Mouse (Mus musculus) CH12.LX (cell line): ENCODE measurements around the gene Gm20441. TPM values are rescaled to one million over a fixed set of nuclear protein-coding genes. Genes with fewer than 3 reads are reported as not detected.

ENCODE experiments used
- DNase-seq: peaks from one replicate; pipeline ENCODE4 v3.0.0-alpha.2; 2013; ENCODE audit errors: extremely low read depth
- H3K27ac ChIP-seq: 2 replicates; pipeline ENCODE4 v1.5.1; 2012; ENCODE audit warnings: low read depth, mild to moderate bottlenecking, control low read depth, moderate library complexity; ENCODE audit not compliant: insufficient read depth
- H3K27me3 ChIP-seq: replicated peaks from 2 replicates; pipeline ENCODE3; 2012; ENCODE audit warnings: inconsistent platforms
- H3K36me3 ChIP-seq, 2 experiments: replicated peaks in 1 of 2; 2 replicates each; pipeline versions ENCODE3 to v1.6.1; 2012; ENCODE audit warnings: inconsistent platforms in 1 of 2, low read length in 1 of 2, mild to moderate bottlenecking in 1 of 2, mixed read lengths in 1 of 2, moderate library complexity in 1 of 2; ENCODE audit not compliant: control insufficient read depth in 1 of 2, insufficient read depth in 1 of 2
- H3K4me1 ChIP-seq, 2 experiments: 2 replicates each; pipeline ENCODE4 v1.6.1; 2012; ENCODE audit warnings: inconsistent platforms in 1 of 2, moderate library complexity in 1 of 2; ENCODE audit not compliant: insufficient read depth in 2 of 2, control insufficient read depth in 1 of 2
- H3K4me2 ChIP-seq: 2 replicates; pipeline ENCODE4 v1.6.1; 2012; ENCODE audit warnings: low read depth, mild to moderate bottlenecking, control low read depth; ENCODE audit not compliant: poor library complexity, insufficient read depth, severe bottlenecking
- H3K4me3 ChIP-seq, 3 experiments: fragments of 150-350 bp in 1 of 3; sonication (generic) in 1 of 3; replicated peaks in 1 of 3; 2 replicates each; pipeline versions ENCODE3 to v1.5.1; 2011 to 2012; ENCODE audit warnings: low read depth in 2 of 3, low read length in 2 of 3, mild to moderate bottlenecking in 2 of 3, moderate library complexity in 2 of 3, control low read depth in 1 of 3, improper control_type of control experiment in 1 of 3, inconsistent platforms in 1 of 3, mixed read lengths in 1 of 3; ENCODE audit not compliant: poor library complexity in 1 of 3
- H3K79me2 ChIP-seq: replicated peaks from 2 replicates; pipeline ENCODE4 v1.6.1; 2012; ENCODE audit warnings: mild to moderate bottlenecking, moderate library complexity; ENCODE audit not compliant: control insufficient read depth, poor library complexity, insufficient read depth, severe bottlenecking; ENCODE audit errors: extremely low read depth
- H3K9ac ChIP-seq: 2 replicates; pipeline ENCODE4 v1.6.1; 2012; ENCODE audit warnings: low read depth, mild to moderate bottlenecking, control low read depth, moderate library complexity; ENCODE audit not compliant: insufficient read depth
- H3K9me3 ChIP-seq: replicated peaks from 2 replicates; pipeline ENCODE3; 2012; ENCODE audit warnings: low read length, inconsistent platforms, mixed read lengths
- BHLHE40 ChIP-seq: IDR thresholded peaks from 2 replicates; pipeline ENCODE4 v1.6.1; 2011; ENCODE audit warnings: mild to moderate bottlenecking, low read depth, low read length, improper control_type of control experiment
- CTCF ChIP-seq, 2 experiments: IDR thresholded peaks in 1 of 2; conservative IDR thresholded peaks in 1 of 2; 2 replicates each; pipeline ENCODE4 v1.5.1; 2011 to 2012; ENCODE audit warnings: low read depth in 2 of 2, low read length in 2 of 2, improper control_type of control experiment in 1 of 2, inconsistent platforms in 1 of 2, mild to moderate bottlenecking in 1 of 2, moderate library complexity in 1 of 2
- E2F4 ChIP-seq: IDR thresholded peaks from 2 replicates; pipeline ENCODE4 v1.6.1; 2011; ENCODE audit warnings: low read depth, low read length, improper control_type of control experiment; ENCODE audit not compliant: insufficient replicate concordance
- ELF1 ChIP-seq: IDR thresholded peaks from 2 replicates; pipeline ENCODE4 v1.6.1; 2014; ENCODE audit warnings: low read depth, mild to moderate bottlenecking, inconsistent platforms, low read length, improper control_type of control experiment
- EP300 ChIP-seq: IDR thresholded peaks from 2 replicates; pipeline ENCODE4 v1.6.1; 2011; ENCODE audit warnings: low read length, improper control_type of control experiment
- GABPA ChIP-seq: IDR thresholded peaks from 2 replicates; pipeline ENCODE4 v1.6.1; 2012; ENCODE audit warnings: low read depth, low read length, improper control_type of control experiment, inconsistent platforms; ENCODE audit not compliant: insufficient replicate concordance
- HCFC1 ChIP-seq: IDR thresholded peaks from 2 replicates; pipeline ENCODE4 v1.6.1; 2012; ENCODE audit warnings: low read depth, mild to moderate bottlenecking, inconsistent platforms, low read length, improper control_type of control experiment
- JUN ChIP-seq: IDR thresholded peaks from 2 replicates; pipeline ENCODE4 v1.6.1; 2011; ENCODE audit warnings: low read depth, mild to moderate bottlenecking, low read length, improper control_type of control experiment, moderate library complexity; ENCODE audit not compliant: insufficient read depth
- JUND ChIP-seq: conservative IDR thresholded peaks from 2 replicates; pipeline ENCODE4 v1.6.1; 2011; ENCODE audit warnings: low read depth, low read length, improper control_type of control experiment
- KAT2A ChIP-seq: IDR thresholded peaks from 2 replicates; pipeline ENCODE4 v1.6.1; 2012; ENCODE audit warnings: low read length, improper control_type of control experiment, inconsistent platforms; ENCODE audit not compliant: insufficient replicate concordance
- MAZ ChIP-seq: IDR thresholded peaks from 2 replicates; pipeline ENCODE4 v1.6.1; 2012; ENCODE audit warnings: low read depth, mild to moderate bottlenecking, inconsistent platforms, low read length, improper control_type of control experiment, moderate library complexity
- MEF2A ChIP-seq: IDR thresholded peaks from 2 replicates; pipeline ENCODE4 v1.6.1; 2014; ENCODE audit warnings: low read depth, mild to moderate bottlenecking, inconsistent platforms, low read length, improper control_type of control experiment, borderline replicate concordance
- MXI1 ChIP-seq: IDR thresholded peaks from 2 replicates; pipeline ENCODE4 v1.6.1; 2011; ENCODE audit warnings: mild to moderate bottlenecking, low read depth, low read length, improper control_type of control experiment
- MYC ChIP-seq: IDR thresholded peaks from 2 replicates; pipeline ENCODE4 v1.6.1; 2011; ENCODE audit warnings: low read depth, mild to moderate bottlenecking, improper control_type of control experiment, low read length
- NELFE ChIP-seq: IDR thresholded peaks from 2 replicates; pipeline ENCODE4 v1.6.1; 2011; ENCODE audit warnings: low read depth, low read length, improper control_type of control experiment
- PAX5 ChIP-seq: IDR thresholded peaks from 2 replicates; pipeline ENCODE4 v1.6.1; 2012; ENCODE audit warnings: low read length, inconsistent platforms, mixed read lengths
- POLR2A ChIP-seq: IDR thresholded peaks from 2 replicates; pipeline ENCODE4 v1.6.1; 2011; ENCODE audit warnings: low read depth, mild to moderate bottlenecking, improper control_type of control experiment, low read length
- POLR2AphosphoS2 ChIP-seq: IDR thresholded peaks from 2 replicates; pipeline ENCODE4 v1.6.1; 2011; ENCODE audit warnings: low read depth, low read length, improper control_type of control experiment
- RAD21 ChIP-seq: IDR thresholded peaks from 2 replicates; pipeline ENCODE4 v1.6.1; 2011; ENCODE audit warnings: low read depth, mild to moderate bottlenecking, low read length, improper control_type of control experiment, moderate library complexity
- RCOR1 ChIP-seq: conservative IDR thresholded peaks from 2 replicates; pipeline ENCODE4 v1.6.1; 2012; ENCODE audit warnings: low read depth, mild to moderate bottlenecking, inconsistent platforms, low read length, improper control_type of control experiment
- SIN3A ChIP-seq: IDR thresholded peaks from 2 replicates; pipeline ENCODE4 v1.6.1; 2012; ENCODE audit warnings: low read length, improper control_type of control experiment, inconsistent platforms
- TBP ChIP-seq: conservative IDR thresholded peaks from 2 replicates; pipeline ENCODE4 v1.6.1; 2011; ENCODE audit warnings: low read depth, low read length, improper control_type of control experiment
- UBTF ChIP-seq: IDR thresholded peaks from 2 replicates; pipeline ENCODE4 v1.6.1; 2012; ENCODE audit warnings: low read depth, mild to moderate bottlenecking, inconsistent platforms, low read length, improper control_type of control experiment, moderate library complexity
- USF1 ChIP-seq: IDR thresholded peaks from 2 replicates; pipeline ENCODE4 v1.6.1; 2014; ENCODE audit warnings: low read depth, mild to moderate bottlenecking, inconsistent platforms, low read length, improper control_type of control experiment
- USF2 ChIP-seq: conservative IDR thresholded peaks from 2 replicates; pipeline ENCODE4 v1.6.1; 2011; ENCODE audit warnings: low read depth, low read length, improper control_type of control experiment
- ZC3H11A ChIP-seq: IDR thresholded peaks from 2 replicates; pipeline ENCODE4 v1.6.1; 2012; ENCODE audit warnings: low read depth, mild to moderate bottlenecking, inconsistent platforms, low read length, improper control_type of control experiment
- ZKSCAN1 ChIP-seq: IDR thresholded peaks from 2 replicates; pipeline ENCODE4 v1.6.1; 2012; ENCODE audit warnings: low read depth, inconsistent platforms, low read length, improper control_type of control experiment, borderline replicate concordance
- ZMIZ1 ChIP-seq: IDR thresholded peaks from 2 replicates; pipeline ENCODE4 v1.6.1; 2012; ENCODE audit warnings: low read depth, mild to moderate bottlenecking, inconsistent platforms, low read length, improper control_type of control experiment
- ZNF384 ChIP-seq: IDR thresholded peaks from 2 replicates; pipeline ENCODE4 v1.6.1; 2012; ENCODE audit warnings: low read depth, low read length, improper control_type of control experiment, inconsistent platforms
- dilution Hi-C: fragments of 300-500 bp; cut with MboI; formaldehyde crosslinking; loops from 2 replicates; pipeline ENCODE4 v1.14.3; 2020; ENCODE audit warnings: low sequenced_read_pairs; ENCODE audit not compliant: extremely low pct_unique_long_range_greater_than_20kb, extremely low pct_ligation_motif_present
- in situ Hi-C: fragments of 300-500 bp; cut with MboI; formaldehyde crosslinking; loops from 3 replicates; pipeline ENCODE4 v1.14.3; 2019; ENCODE audit warnings: low sequenced_read_pairs, low pct_ligation_motif_present, low pct_unique_long_range_greater_than_20kb, mixed read lengths
- polyA plus RNA-seq: library from polyadenylated mRNA; unstranded; fragments of >175 nt; gene quantifications from 2 replicates; pipeline ENCODE4 v1.2.1, GENCODE M21; 2012; ENCODE audit warnings: low read depth; ENCODE audit not compliant: insufficient read length
- total RNA-seq, 2 experiments: library from RNA; depleted of rRNA; stranded (reverse); fragments of 300-350 nt in 1 of 2; fragments of >200 nt in 1 of 2; gene quantifications; 2 replicates each; pipeline ENCODE4 v1.2.3; 2012 to 2014

Gm20441 gene
- total and polyA plus RNA-seq, 3 experiments = 0.68 TPM; not detected in 2

GRCm38 (mm10) chr10:75774102-75774501 lies 6.7 kb downstream of the Gm20441 start:
- Histone ChIP-seq H3K9ac (no peak overlapping the region), H3K79me2 (peaks cover 3% of the 10 kb centered on the region; the same call in 1 of the 2 replicates), H3K9me3 (no peaks in the 10 kb centered on the region), H3K27me3 (no peaks in the 10 kb centered on the region), H3K27ac (no peak overlapping the region), H3K4me1 (peaks cover 3 to 46% of the 10 kb centered on the region in 2 experiments; a peak in 2 of 4 replicates), H3K36me3 (peaks cover 14 to 60% of the 10 kb centered on the region in 2 experiments), H3K4me2 (no peak overlapping the region), H3K4me3 (no peak overlapping the region)
- DNase-seq = no peak
- in situ Hi-C loops = no loop called here
- TF ChIP-seq NELFE (no peak), PAX5 (no peak), HCFC1 (no peak), BHLHE40 (no peak), USF1 (no peak), MAZ (no peak), POLR2AphosphoS2 (no peak), ZKSCAN1 (no peak), KAT2A (no peak), CTCF (conservative IDR thresholded peaks at IDR 0.05 in 1 of 2, IDR thresholded peaks at IDR 0.05 in 1 of 2; ENCODE audit: low read depth in 2 of 2, low read length in 2 of 2) (no peak), ZC3H11A (no peak), MEF2A (no peak), USF2 (no peak), JUND (no peak), SIN3A (no peak), GABPA (no peak), ZNF384 (no peak), TBP (no peak), E2F4 (no peak)
- TF ChIP-seq, all 38 proteins: peak for 0
- dilution Hi-C loops = no loop called here

DNA sequence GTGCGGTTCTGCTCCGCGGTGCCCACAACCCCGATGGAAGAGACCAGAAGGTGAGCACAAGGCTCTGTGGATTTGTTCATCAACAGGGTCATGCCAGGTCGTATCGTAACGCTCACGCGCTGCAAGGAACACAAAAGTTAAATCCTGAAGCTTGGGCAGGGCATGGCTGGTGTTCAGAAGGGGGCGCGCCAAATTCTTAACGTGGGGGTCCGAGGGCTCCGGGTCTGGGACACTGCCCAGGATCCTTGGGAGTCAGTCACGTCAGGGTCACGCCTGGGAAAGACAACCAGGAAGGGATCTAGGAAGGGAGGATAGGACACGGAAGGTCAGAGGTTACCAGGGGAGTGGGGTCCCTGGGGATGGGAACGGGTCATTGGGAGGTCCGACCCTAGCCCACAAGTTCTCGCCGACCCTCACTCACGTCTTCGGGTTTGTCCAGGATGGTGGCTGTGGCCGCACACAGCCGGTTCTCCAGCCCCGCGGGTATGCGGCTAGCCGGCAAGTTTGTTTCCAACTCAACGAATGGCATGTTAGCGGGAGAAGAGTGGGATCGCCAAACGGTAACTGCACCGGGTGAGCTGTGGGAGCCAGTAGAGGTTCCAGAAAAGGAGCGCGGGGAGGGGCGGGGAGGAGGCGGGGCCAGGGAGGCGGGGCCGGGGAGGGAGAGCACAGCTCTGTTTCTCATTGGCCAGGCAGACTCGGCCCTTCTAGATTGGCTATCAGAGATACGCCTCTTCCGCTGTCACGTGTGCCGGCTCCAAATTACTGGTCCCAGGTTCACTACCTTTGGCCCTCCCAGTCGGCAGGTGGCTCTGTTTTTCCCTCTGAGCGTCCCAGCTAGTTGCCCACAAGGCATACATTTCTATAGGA lies 7.7 kb downstream of the Gm20441 start, which contains the start of gene Ddt:
Gene Ddt, minus strand, starts transcription at position 620 of the 870 bp plus-strand sequence.
- H3K27ac ChIP-seq = peak within 1 kb of the TSS; percentile 20; the same call in 1 of the 2 replicates
- dilution Hi-C loops (no loop called here), in situ Hi-C loops (no loop called here)
- peak within 1 kb of the TSS; percentile 87 to 98 (median 94) for H3K4me3 ChIP-seq
- peaks cover 14 to 57% of the 10 kb centered on the region in 2 experiments for H3K36me3 ChIP-seq
- H3K9me3 ChIP-seq = no peaks in the 10 kb centered on the region
- H3K4me2 ChIP-seq = peak within 1 kb of the TSS; percentile 74
- H3K27me3 ChIP-seq = no peaks in the 10 kb centered on the region
- H3K4me1 ChIP-seq = peaks cover 3 to 43% of the 10 kb centered on the region in 2 experiments; a peak in 2 of 4 replicates
- DNase-seq = peak; percentile 97
- peaks cover 3% of the 10 kb centered on the region; the same call in 1 of the 2 replicates for H3K79me2 ChIP-seq
- H3K9ac ChIP-seq = peak within 1 kb of the TSS; percentile 71
- TF ChIP-seq ELF1 (peak; percentile 59), JUND (no peak), RAD21 (peak; percentile 38), MYC (0 out of 2 replicates have a peak, but pooled peaks have one; percentile 25), JUN (no peak), EP300 (no peak), POLR2A (peak; percentile 93), MXI1 (peak; percentile 67; the same call in 1 of the 2 replicates), E2F4 (no peak), PAX5 (no peak), MAZ (0 out of 2 replicates have a peak, but pooled peaks have one; percentile 43), HCFC1 (peak; percentile 70), ZNF384 (no peak), NELFE (peak; percentile 72), USF2 (peak; percentile 89), TBP (peak; percentile 67; the same call in 1 of the 2 replicates), CTCF (conservative IDR thresholded peaks at IDR 0.05 in 1 of 2, IDR thresholded peaks at IDR 0.05 in 1 of 2; ENCODE audit: low read depth in 2 of 2, low read length in 2 of 2) (peak in 1 of 2 experiments; percentile 75; a peak in 2 of 4 replicates), ZMIZ1 (peak; percentile 92), UBTF (no peak), SIN3A (peak; percentile 73; the same call in 1 of the 2 replicates), RCOR1 (no peak)
